Mouse (Mus musculus): ENCODE measurements around the gene Kctd10. TPM values are rescaled to one million over a fixed set of nuclear protein-coding genes. Genes with fewer than 3 reads are reported as not detected.

The Kctd10 gene
- polyA plus RNA-seq, 1 experiment from 2014 or later, result 108 TPM

DNA sequence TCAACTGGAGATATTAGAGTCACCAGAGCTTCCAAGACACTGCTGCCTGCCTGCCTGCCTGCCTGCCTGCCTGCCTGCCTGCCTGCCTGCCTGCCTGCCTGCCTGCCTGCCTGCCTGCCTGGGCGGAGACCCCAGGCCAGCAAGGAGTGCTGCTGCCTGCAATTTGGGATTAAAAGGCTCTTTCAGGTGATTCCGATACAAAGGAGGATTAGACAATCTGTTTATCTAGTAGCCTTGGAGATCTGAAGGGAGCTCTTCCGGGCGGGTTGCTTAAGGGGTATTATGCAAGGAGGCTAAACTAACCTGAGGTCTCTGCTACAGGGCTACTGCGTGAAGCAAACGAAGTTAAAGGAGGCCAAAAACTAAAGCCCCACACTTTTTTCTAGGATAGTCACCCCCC lies 1.4 kb downstream of the Kctd10 start:
- Histone ChIP-seq H3K4me2 (peak overlapping the region; percentile 87), H3K4me1 (replicated peaks) (peaks cover 71% of the 10 kb centered on the region), H3K27me3 (replicated peaks) (no peaks in the 10 kb centered on the region), H3K36me3 (peaks cover 22% of the 10 kb centered on the region), H3K27ac (ENCODE audit: poor library complexity, severe bottlenecking) (peak overlapping the region; percentile 88), H3K4me3 (peak overlapping the region; percentile 94), H3K9ac (peak overlapping the region; percentile 91), H3K9me3 (replicated peaks) (no peaks in the 10 kb centered on the region)
- no peak for ATAC-seq (ENCODE audit: insufficient number of reproducible peaks, low FRiP score)
- 47% methylated on average over 6 of the region's 6 CpGs for WGBS

DNA sequence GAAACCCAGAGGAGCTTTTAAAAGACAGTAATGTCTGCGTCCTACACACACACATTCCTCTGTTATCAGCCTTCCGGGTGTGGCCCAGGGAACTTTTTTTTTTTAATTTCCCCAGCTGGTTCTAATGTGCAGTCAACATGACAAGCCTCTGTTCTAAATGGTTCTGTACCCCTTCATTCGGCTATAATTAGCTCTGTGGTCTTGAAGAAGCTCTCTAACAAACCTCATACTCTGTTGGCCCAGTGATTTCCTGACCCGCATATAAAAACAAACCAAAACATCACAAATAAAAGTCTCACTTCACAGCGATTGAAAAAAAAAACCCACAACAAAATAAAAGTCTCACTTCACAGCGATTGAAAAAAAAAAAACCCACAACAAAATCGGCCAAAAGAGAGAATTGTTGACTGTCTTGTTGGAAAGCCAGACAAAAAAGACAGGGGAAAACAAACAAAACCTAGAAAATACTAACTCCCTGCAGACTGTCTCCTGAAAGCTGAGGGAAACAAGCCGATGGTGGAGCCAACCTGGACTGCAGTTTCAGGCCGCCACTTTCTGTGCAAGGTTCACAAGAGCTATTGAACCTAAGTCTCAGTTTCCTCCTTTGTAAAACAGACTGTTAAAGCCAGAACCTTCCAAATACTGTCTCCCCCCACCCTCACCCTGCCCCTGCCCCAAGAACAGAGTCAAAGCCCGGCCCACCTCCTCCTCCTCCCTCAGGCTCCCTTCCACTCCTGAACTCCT lies 2.0 kb downstream of the Kctd10 start:
- H3K36me3 ChIP-seq, result peaks cover 28% of the 10 kb centered on the region
- peak overlapping the region; percentile 87 for H3K4me2 ChIP-seq
- H3K9ac ChIP-seq, result peak overlapping the region; percentile 91
- ATAC-seq (ENCODE audit: insufficient number of reproducible peaks, low FRiP score), result no peak
- no peaks in the 10 kb centered on the region for H3K9me3 ChIP-seq (replicated peaks)
- peaks cover 77% of the 10 kb centered on the region for H3K4me1 ChIP-seq (replicated peaks)
- 32% methylated on average over 10 of the region's 10 CpGs for WGBS
- peak overlapping the region; percentile 94 for H3K4me3 ChIP-seq
- no peaks in the 10 kb centered on the region for H3K27me3 ChIP-seq (replicated peaks)
- peak overlapping the region; percentile 88 for H3K27ac ChIP-seq (ENCODE audit: poor library complexity, severe bottlenecking)

DNA sequence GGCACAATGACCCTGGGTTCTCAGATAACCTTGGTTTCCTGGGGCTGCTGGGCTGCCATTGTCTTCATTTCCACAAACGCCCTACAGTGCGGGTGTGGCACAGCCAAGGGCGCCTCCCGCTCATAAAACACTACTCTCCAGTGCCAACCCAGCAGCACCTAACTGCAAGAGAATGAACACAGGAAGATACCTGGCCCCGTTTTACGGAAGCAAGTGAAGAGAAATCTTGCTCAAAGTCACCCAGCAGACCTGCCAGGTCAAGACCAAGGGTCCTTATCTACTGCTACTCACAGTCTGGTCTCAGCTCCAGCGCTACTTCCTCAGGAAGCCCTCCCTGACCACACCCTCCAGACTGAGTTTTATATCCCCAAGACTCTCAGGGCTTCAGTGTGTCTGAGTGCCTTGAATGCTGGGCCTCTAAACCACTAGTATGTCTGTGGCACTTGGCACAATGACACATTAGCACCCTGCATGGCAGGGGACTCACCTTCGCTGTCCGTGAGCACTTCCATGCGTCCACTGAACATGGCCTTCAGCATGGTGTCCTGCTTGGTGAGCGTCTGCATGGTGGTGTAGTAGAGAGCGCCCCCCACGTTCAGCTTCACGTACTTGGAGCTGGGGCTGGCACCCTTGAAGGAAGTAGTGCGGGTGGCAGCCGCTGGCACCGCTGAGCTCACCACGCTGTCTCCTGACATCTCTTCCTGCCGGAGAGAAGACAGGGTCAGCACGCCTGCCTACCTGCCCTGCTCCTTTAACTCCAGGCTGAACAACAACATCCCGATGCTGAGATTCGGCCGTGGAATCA lies 5.7 kb downstream of the Kctd10 start:
- ATAC-seq (ENCODE audit: insufficient number of reproducible peaks, low FRiP score), result no peak
- WGBS, result 71% methylated on average over 23 of the region's 23 CpGs
- no peaks in the 10 kb centered on the region for H3K27me3 ChIP-seq (replicated peaks)
- H3K4me2 ChIP-seq, result peak overlapping the region; percentile 28
- H3K9ac ChIP-seq, result no peak overlapping the region
- H3K27ac ChIP-seq (ENCODE audit: poor library complexity, severe bottlenecking), result peak overlapping the region; percentile 41
- H3K4me3 ChIP-seq, result no peak overlapping the region
- H3K4me1 ChIP-seq (replicated peaks), result peaks cover 99% of the 10 kb centered on the region
- H3K36me3 ChIP-seq, result peaks cover 62% of the 10 kb centered on the region
- no peaks in the 10 kb centered on the region for H3K9me3 ChIP-seq (replicated peaks)

DNA sequence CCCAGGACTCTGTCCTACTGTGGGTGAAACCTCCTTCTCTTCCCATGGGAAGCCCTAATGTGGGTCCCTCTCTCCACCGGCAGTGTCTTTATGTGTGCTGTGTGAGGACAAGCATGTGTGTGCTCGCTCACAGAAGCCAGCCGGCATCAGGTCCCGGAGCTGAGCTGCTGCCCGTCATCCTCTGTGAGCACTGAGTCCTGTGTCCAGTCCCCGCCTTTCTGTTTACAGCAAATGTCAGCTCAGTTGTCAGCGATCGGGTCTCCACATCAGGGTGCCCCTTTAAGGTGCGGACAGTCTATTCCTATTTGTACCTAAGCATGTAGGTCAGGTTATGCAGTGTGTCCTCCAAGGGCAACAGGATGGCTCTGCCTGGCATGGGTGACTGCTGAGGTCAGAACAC lies 6.7 kb downstream of the Kctd10 start:
- ATAC-seq (ENCODE audit: insufficient number of reproducible peaks, low FRiP score), result no peak
- Histone ChIP-seq H3K9ac (peak overlapping the region; percentile 5; the same call in 1 of the 2 replicates), H3K9me3 (replicated peaks) (no peaks in the 10 kb centered on the region), H3K27me3 (replicated peaks) (no peaks in the 10 kb centered on the region), H3K4me3 (no peak overlapping the region), H3K36me3 (peaks cover 72% of the 10 kb centered on the region), H3K4me2 (no peak overlapping the region), H3K4me1 (replicated peaks) (peaks cover 97% of the 10 kb centered on the region), H3K27ac (ENCODE audit: poor library complexity, severe bottlenecking) (peak overlapping the region; percentile 50; the same call in 1 of the 2 replicates)
- 88% methylated on average over 9 of the region's 9 CpGs for WGBS

DNA sequence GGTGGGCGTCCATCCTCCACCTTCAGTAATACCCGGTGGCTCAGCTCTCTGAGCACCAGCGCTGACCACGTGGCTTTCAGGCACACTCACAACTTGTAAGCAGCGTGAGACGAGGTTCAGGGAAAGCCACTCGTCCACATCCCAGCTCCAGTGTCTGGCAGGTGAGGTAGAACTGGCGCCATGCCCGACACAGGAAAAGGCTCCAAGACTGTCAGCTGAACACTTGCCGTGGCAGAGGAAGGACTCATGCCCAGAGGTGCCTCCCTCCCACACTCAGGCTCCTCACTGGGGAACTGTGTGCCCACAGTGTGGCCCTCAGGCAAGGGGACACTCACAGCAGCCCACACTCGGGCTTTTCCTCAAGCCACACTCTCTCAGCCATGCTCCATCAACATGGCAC lies 7.1 kb downstream of the Kctd10 start:
- no peak for ATAC-seq (ENCODE audit: insufficient number of reproducible peaks, low FRiP score)
- H3K9ac ChIP-seq, result peak overlapping the region; percentile 5
- 66% methylated on average over 11 of the region's 11 CpGs for WGBS
- no peaks in the 10 kb centered on the region for H3K27me3 ChIP-seq (replicated peaks)
- no peak overlapping the region for H3K4me3 ChIP-seq
- peaks cover 94% of the 10 kb centered on the region for H3K4me1 ChIP-seq (replicated peaks)
- H3K36me3 ChIP-seq, result peaks cover 76% of the 10 kb centered on the region
- no peak overlapping the region for H3K4me2 ChIP-seq
- no peaks in the 10 kb centered on the region for H3K9me3 ChIP-seq (replicated peaks)
- peak overlapping the region; percentile 50; the same call in 1 of the 2 replicates for H3K27ac ChIP-seq (ENCODE audit: poor library complexity, severe bottlenecking)

DNA sequence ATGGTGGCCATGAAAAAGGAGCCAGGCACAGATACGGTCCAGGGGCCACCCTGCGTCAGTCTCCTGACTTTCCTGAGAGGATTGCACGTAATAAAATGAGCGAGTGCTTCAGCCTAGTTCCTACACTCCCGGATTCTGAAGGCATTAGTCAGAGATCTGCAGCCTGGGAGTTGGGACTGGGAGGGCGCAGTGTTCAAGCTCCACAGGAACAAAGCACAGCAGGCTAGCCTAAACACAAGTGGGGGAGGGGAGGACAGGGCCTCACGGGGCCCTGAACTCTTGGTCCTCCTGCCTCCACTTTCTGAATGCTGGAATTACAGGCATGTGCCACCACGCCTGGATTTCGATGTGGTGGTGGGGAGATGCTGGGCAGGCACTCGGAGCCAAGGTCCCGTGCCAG lies 7.7 kb downstream of the Kctd10 start:
- Histone ChIP-seq H3K9ac (peak overlapping the region; percentile 5), H3K4me1 (replicated peaks) (peaks cover 88% of the 10 kb centered on the region), H3K27me3 (replicated peaks) (no peaks in the 10 kb centered on the region), H3K4me3 (no peak overlapping the region), H3K9me3 (replicated peaks) (no peaks in the 10 kb centered on the region), H3K27ac (ENCODE audit: poor library complexity, severe bottlenecking) (peak overlapping the region; percentile 78; the same call in 1 of the 2 replicates), H3K4me2 (peak overlapping the region; percentile 7), H3K36me3 (peaks cover 82% of the 10 kb centered on the region)
- WGBS, result 37% methylated on average over 11 of the region's 11 CpGs
- ATAC-seq (ENCODE audit: insufficient number of reproducible peaks, low FRiP score), result no peak

DNA sequence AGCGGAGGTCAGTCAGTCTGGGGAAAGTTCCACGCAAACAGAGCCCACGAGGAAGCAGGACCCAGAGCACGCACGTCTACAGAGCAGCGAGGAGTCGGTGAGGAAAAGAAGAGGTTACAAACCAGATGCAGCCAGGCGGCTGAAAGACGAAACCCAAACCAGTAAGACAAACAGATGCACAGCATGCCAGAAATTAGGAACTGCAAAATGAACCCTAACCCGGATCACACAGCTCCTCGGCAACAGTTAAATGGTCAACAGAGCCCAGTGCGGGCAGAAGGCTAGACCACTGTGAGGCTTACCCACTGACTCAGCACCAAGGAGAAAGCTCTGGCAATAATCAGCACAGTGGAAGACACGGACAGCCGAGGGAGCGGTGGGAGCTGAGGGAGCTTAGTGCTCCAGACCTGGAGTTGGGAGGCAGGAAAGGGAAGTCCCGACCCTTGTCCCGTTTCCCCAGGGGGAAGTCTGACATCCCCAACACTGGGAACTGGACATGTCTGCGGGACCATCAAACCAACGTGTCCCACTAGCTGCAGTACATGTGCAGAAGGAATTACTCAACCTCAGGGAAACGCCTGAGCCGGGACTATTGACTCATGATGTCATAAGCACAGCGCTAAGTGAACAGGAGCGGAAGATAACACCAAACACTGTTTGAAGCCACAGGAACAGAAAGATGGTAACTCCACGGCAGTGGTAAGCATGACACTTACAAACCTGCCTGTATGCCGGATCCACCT lies 8.4 kb downstream of the Kctd10 start:
- peaks cover 89% of the 10 kb centered on the region for H3K36me3 ChIP-seq

DNA sequence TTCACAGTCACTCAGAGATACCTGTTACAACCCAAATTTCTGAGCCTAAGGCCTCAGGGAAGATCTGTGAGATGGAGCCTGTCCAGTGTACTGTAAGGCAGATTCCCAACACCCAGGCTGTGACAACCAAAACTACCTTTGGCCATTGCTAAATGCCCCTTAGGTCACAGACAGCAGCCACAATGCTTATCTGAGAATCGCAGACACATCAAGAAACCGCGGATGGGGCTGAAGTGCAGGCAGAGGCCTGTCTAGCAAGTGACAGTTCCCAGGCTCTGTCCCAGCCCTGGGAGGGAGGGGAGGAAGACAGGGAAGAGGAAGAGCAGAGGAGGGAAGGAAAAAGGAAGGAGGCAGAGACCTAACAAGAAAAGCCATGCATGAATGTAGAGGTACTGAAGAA lies 9.0 kb downstream of the Kctd10 start:
- ATAC-seq (ENCODE audit: insufficient number of reproducible peaks, low FRiP score), result no peak
- peaks cover 76% of the 10 kb centered on the region for H3K4me1 ChIP-seq (replicated peaks)
- peak overlapping the region; percentile 5 for H3K9ac ChIP-seq
- 0 out of 2 replicates have a peak overlapping the region, but pooled peaks have one; percentile 4 for H3K4me2 ChIP-seq
- no peaks in the 10 kb centered on the region for H3K27me3 ChIP-seq (replicated peaks)
- 1% methylated on average over 3 of the region's 3 CpGs for WGBS
- H3K27ac ChIP-seq (ENCODE audit: poor library complexity, severe bottlenecking), result peak overlapping the region; percentile 78
- no peak overlapping the region for H3K4me3 ChIP-seq
- H3K9me3 ChIP-seq (replicated peaks), result no peaks in the 10 kb centered on the region
- peaks cover 94% of the 10 kb centered on the region for H3K36me3 ChIP-seq

More for the DNA sequence above, 8.4 kb downstream of the Kctd10 start:
- ATAC-seq (ENCODE audit: insufficient number of reproducible peaks, low FRiP score), result no peak
- Histone ChIP-seq H3K4me3 (no peak overlapping the region), H3K27ac (ENCODE audit: poor library complexity, severe bottlenecking) (peak overlapping the region; percentile 78), H3K4me1 (replicated peaks) (peaks cover 81% of the 10 kb centered on the region), H3K27me3 (replicated peaks) (no peaks in the 10 kb centered on the region), H3K9ac (peak overlapping the region; percentile 5; the same call in 1 of the 2 replicates), H3K4me2 (peak overlapping the region; percentile 7; the same call in 1 of the 2 replicates), H3K9me3 (replicated peaks) (no peaks in the 10 kb centered on the region)
- WGBS, result 51% methylated on average over 25 of the region's 25 CpGs

DNA sequence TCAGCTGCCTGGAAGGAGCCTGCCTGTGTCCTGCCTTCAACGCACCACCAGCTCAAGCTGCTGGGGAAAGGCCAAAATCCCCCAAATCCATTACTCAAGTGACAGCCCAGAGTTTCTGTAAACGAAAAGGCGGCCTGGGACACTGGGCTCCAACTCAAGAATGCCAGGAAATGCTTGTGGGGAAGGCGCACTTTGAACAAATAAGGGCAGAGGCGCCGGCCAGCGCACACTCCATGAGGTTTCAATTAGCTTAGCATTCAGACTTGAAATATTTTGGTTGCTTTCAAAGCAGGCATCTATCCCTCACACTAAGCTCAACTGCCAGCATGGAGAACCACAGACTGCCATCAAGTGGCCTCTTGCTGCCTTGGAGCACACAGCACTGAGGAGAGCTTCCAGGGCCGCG lies 9.9 kb downstream of the Kctd10 start:
- Histone ChIP-seq H3K4me2 (no peak overlapping the region), H3K36me3 (peaks cover 96% of the 10 kb centered on the region), H3K27me3 (replicated peaks) (no peaks in the 10 kb centered on the region), H3K4me1 (replicated peaks) (peaks cover 69% of the 10 kb centered on the region), H3K4me3 (0 out of 2 replicates have a peak overlapping the region, but pooled peaks have one; percentile 1), H3K9me3 (replicated peaks) (no peaks in the 10 kb centered on the region), H3K27ac (ENCODE audit: poor library complexity, severe bottlenecking) (peak overlapping the region; percentile 78), H3K9ac (peak overlapping the region; percentile 5; the same call in 1 of the 2 replicates)
- 43% methylated on average over 9 of the region's 9 CpGs for WGBS
- ATAC-seq (ENCODE audit: insufficient number of reproducible peaks, low FRiP score), result no peak

DNA sequence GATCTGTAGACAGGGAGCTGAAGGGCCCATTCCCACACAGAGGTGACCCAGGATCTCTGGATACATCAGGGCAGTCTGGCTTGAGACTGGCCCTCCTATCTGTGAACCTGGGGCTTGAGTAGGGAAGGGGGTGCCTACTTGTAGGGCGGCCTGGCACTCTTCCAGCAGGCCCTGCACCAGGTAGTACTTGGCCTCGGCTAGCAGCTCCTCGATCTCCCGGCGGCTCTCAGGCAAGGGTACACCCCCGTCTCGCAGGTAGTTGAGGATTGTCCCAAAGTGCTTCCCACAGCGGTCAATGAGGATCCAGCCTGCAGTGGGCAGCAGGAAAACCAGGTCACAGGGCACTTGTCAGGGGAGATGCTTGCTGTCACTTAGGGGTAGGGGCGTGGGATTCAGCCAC lies 10.4 kb downstream of the Kctd10 start:
- peak overlapping the region; percentile 78 for H3K27ac ChIP-seq (ENCODE audit: poor library complexity, severe bottlenecking)
- no peak overlapping the region for H3K4me2 ChIP-seq
- peaks cover 69% of the 10 kb centered on the region for H3K4me1 ChIP-seq (replicated peaks)
- peaks cover 96% of the 10 kb centered on the region for H3K36me3 ChIP-seq
- H3K27me3 ChIP-seq (replicated peaks), result no peaks in the 10 kb centered on the region
- no peak overlapping the region for H3K4me3 ChIP-seq
- WGBS, result 82% methylated on average over 9 of the region's 9 CpGs
- H3K9ac ChIP-seq, result peak overlapping the region; percentile 13; the same call in 1 of the 2 replicates
- H3K9me3 ChIP-seq (replicated peaks), result no peaks in the 10 kb centered on the region
- ATAC-seq (ENCODE audit: insufficient number of reproducible peaks, low FRiP score), result no peak
